9 mouse cellular contexts compared by ENCODE assay signal in the genomic region with DNA sequence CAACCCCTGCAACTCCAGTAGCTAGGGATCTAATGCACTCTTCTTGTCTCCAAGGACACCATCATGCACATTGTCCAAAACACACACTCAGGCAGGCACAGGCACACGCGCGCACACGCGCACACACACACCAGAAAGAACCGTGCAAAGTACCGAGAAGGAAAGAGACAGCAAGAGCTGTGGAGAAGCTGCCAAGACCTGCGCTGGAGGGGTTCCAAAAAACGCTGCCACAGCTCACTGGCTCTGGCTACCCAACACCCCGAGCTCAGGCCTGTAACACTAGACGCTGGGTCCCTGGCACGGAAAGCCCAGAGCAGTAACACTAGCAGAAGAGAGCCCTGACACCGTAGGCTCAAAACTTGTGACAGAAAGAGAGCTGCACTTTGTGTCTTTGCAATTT. TPM values are rescaled to one million over a fixed set of nuclear protein-coding genes. Genes with fewer than 3 reads are reported as not detected.
DNase-seq lines count a peak whose midpoint lies in the region; ATAC-seq lines count a peak whose summit lies in the region.
"Had no signal": no experiment of that assay in that cellular context is flagged by ENCODE, and none has a peak within 500 bp of the region (broad histone marks: within the 10 kb centered on the region; RNA-seq: fewer than 3 reads in every experiment).

No protein-coding gene starts in this region.

- no peak for ATAC-seq in intestine, embryonic 14.5 days (replicated peaks; ENCODE audit: low FRiP score, low TSS enrichment, low read depth)
- no peak for ATAC-seq in intestine, embryonic 16.5 days
- ATAC-seq in cerebellum, adult (ENCODE audit: insufficient number of reproducible peaks, low FRiP score, low TSS enrichment), result peak; percentile 74; the same call in 1 of the 2 replicates
- no peak for ATAC-seq in midbrain, embryonic 15.5 days (replicated peaks)

- H3K9me3 ChIP-seq in intestine, embryonic 14.5 days (ENCODE audit: control insufficient read depth, low read length), result peaks cover 10% of the 10 kb centered on the region; the same call in 1 of the 2 replicates
- peaks cover 3% of the 10 kb centered on the region; the same call in 1 of the 2 replicates for H3K9me3 ChIP-seq in intestine, embryonic 16.5 days (ENCODE audit: control insufficient read depth, low read length)
- H3K9me3 ChIP-seq in midbrain, embryonic 15.5 days, result no peaks in the 10 kb centered on the region
- H3K9me3 ChIP-seq: limb, embryonic 12.5 days had no signal

- peak; percentile 20 for DNase-seq in intestine, embryonic 14.5 days (ENCODE audit: low spot score)
- peak; percentile 72 to 82 for DNase-seq in gastrocnemius, postnatal 36 days
- DNase-seq in kidney, postnatal 25 days, result peak; percentile 94 to 95
- peak; percentile 38 to 55 for DNase-seq in right cerebral cortex, adult 2 months (ENCODE audit: low spot score in 2 of 2)
- DNase-seq in spleen, postnatal 10 days (ENCODE audit: low spot score in 2 of 2), result no peak

- no peaks in the 10 kb centered on the region for H3K4me1 ChIP-seq in intestine, embryonic 14.5 days (replicated peaks; ENCODE audit: control insufficient read depth, insufficient read depth, low read length)
- no peaks in the 10 kb centered on the region for H3K4me1 ChIP-seq in intestine, embryonic 16.5 days (ENCODE audit: control insufficient read depth, insufficient read depth, low read length)
- H3K4me1 ChIP-seq in midbrain, embryonic 15.5 days, result no peaks in the 10 kb centered on the region

- H3K27ac ChIP-seq in intestine, embryonic 14.5 days (ENCODE audit: low read depth), result no peak overlapping the region
- no peak overlapping the region for H3K27ac ChIP-seq in intestine, embryonic 16.5 days (ENCODE audit: low read length)
- H3K27ac ChIP-seq in midbrain, embryonic 15.5 days, result no peak overlapping the region
- H3K27ac ChIP-seq: limb, embryonic 12.5 days had no signal

- peaks cover 66% of the 10 kb centered on the region for H3K36me3 ChIP-seq in intestine, embryonic 14.5 days (ENCODE audit: control insufficient read depth, insufficient read depth, low read length)
- peaks cover 17% of the 10 kb centered on the region for H3K36me3 ChIP-seq in intestine, embryonic 16.5 days (ENCODE audit: control insufficient read depth, insufficient read depth, low read length)
- H3K36me3 ChIP-seq in midbrain, embryonic 15.5 days (replicated peaks), result peaks cover 13% of the 10 kb centered on the region

- no peak overlapping the region for H3K4me2 ChIP-seq in intestine, embryonic 14.5 days (ENCODE audit: low read length)
- H3K4me2 ChIP-seq in intestine, embryonic 16.5 days (ENCODE audit: low read depth, low read length), result no peak overlapping the region
- no peak overlapping the region for H3K4me2 ChIP-seq in midbrain, embryonic 15.5 days
- H3K4me2 ChIP-seq: limb, embryonic 12.5 days had no signal

- intact Hi-C loops in gastrocnemius, postnatal 36 days (cut with DNase I), result no loop called here

- WGBS in intestine, embryonic 14.5 days, result 95% methylated on average over 13 of the region's 13 CpGs
- WGBS in intestine, embryonic 16.5 days, result 92% methylated on average over 13 of the region's 13 CpGs
- WGBS in midbrain, embryonic 15.5 days, result 86% methylated on average over 13 of the region's 13 CpGs

- H3K4me3 ChIP-seq in intestine, embryonic 14.5 days (ENCODE audit: low read depth, low read length), result no peak overlapping the region
- no peak overlapping the region for H3K4me3 ChIP-seq in intestine, embryonic 16.5 days (ENCODE audit: low read length)
- H3K4me3 ChIP-seq in midbrain, embryonic 15.5 days, result no peak overlapping the region
- H3K4me3 ChIP-seq: limb, embryonic 12.5 days had no signal

- H3K27me3 ChIP-seq in intestine, embryonic 14.5 days (replicated peaks; ENCODE audit: control insufficient read depth, insufficient read depth, low read length), result no peaks in the 10 kb centered on the region
- no peaks in the 10 kb centered on the region for H3K27me3 ChIP-seq in intestine, embryonic 16.5 days (replicated peaks; ENCODE audit: control insufficient read depth, insufficient read depth, low read length)
- H3K27me3 ChIP-seq in midbrain, embryonic 15.5 days (replicated peaks), result no peaks in the 10 kb centered on the region
- H3K27me3 ChIP-seq: limb, embryonic 12.5 days had no signal

- H3K9ac ChIP-seq in intestine, embryonic 14.5 days (ENCODE audit: low read length), result no peak overlapping the region
- no peak overlapping the region for H3K9ac ChIP-seq in intestine, embryonic 16.5 days (ENCODE audit: low read depth, low read length)
- no peak overlapping the region for H3K9ac ChIP-seq in midbrain, embryonic 15.5 days
- H3K9ac ChIP-seq: limb, embryonic 12.5 days had no signal

RNA-seq across cellular contexts. Expression of gene Aasdh, which starts 18.1 kb away (rescaled TPM):
- polyA plus RNA-seq in intestine, embryonic 14.5 days (2014; fragmentation: Nextera tagmentation; extraction: Ambion mirVana), result 18.2 and 25.4 TPM in 2 replicates
- 13.6 and 15.0 TPM in 2 replicates for polyA plus RNA-seq in intestine, embryonic 16.5 days (2015; fragmentation: Nextera tagmentation; extraction: Ambion mirVana)
- 10 to 100 TPM; 10.2 TPM for total RNA-seq in gastrocnemius, postnatal 36 days (2021)
- polyA plus RNA-seq in midbrain, embryonic 15.5 days (2015; fragmentation: Nextera tagmentation; extraction: Ambion mirVana), result 20.4 and 21.6 TPM in 2 replicates

RNA-seq across cellular contexts. Expression of gene Paics, which starts 27.7 kb away (rescaled TPM):
- 241 and 252 TPM in 2 replicates for polyA plus RNA-seq in intestine, embryonic 14.5 days (2014; fragmentation: Nextera tagmentation; extraction: Ambion mirVana)
- polyA plus RNA-seq in intestine, embryonic 16.5 days (2015; fragmentation: Nextera tagmentation; extraction: Ambion mirVana), result 150 and 169 TPM in 2 replicates
- 100 to 1,000 TPM; 123 TPM for total RNA-seq in gastrocnemius, postnatal 36 days (2021)
- polyA plus RNA-seq in midbrain, embryonic 15.5 days (2015; fragmentation: Nextera tagmentation; extraction: Ambion mirVana), result 154 and 167 TPM in 2 replicates

RNA-seq across cellular contexts. Expression of gene Ppat, which starts 27.9 kb away (rescaled TPM):
- 39.2 and 43.6 TPM in 2 replicates for polyA plus RNA-seq in intestine, embryonic 14.5 days (2014; fragmentation: Nextera tagmentation; extraction: Ambion mirVana)
- polyA plus RNA-seq in intestine, embryonic 16.5 days (2015; fragmentation: Nextera tagmentation; extraction: Ambion mirVana), result 21.0 and 22.1 TPM in 2 replicates
- total RNA-seq in gastrocnemius, postnatal 36 days (2021), result 10 to 100 TPM; 18.6 to 21.8 TPM
- polyA plus RNA-seq in midbrain, embryonic 15.5 days (2015; fragmentation: Nextera tagmentation; extraction: Ambion mirVana), result 9.8 and 11.3 TPM in 2 replicates

RNA-seq across cellular contexts. Expression of gene Srp72, which starts 51.1 kb away (rescaled TPM):
- polyA plus RNA-seq in intestine, embryonic 14.5 days (2014; fragmentation: Nextera tagmentation; extraction: Ambion mirVana), result 91.6 and 98.2 TPM in 2 replicates
- 80.8 and 90.7 TPM in 2 replicates for polyA plus RNA-seq in intestine, embryonic 16.5 days (2015; fragmentation: Nextera tagmentation; extraction: Ambion mirVana)
- total RNA-seq in gastrocnemius, postnatal 36 days (2021), result 10 to 100 TPM; 51.1 to 60.5 TPM
- polyA plus RNA-seq in midbrain, embryonic 15.5 days (2015; fragmentation: Nextera tagmentation; extraction: Ambion mirVana), result 87.6 and 88.2 TPM in 2 replicates

Comparison
In these comparisons a context has a peak if more than half of its experiments do, and no peak if none do; other contexts are left out.
1. DNase-seq: peak in intestine, embryonic 14.5 days (single experiment), gastrocnemius, postnatal 36 days (2 of 2), kidney, postnatal 25 days (2 of 2) and right cerebral cortex, adult 2 months (2 of 2); none in spleen, postnatal 10 days (0 of 2).